Mouse (Mus musculus) A20 (cell line): ENCODE results near the gene Cd151.
"Not testable (repeated sequence)": the region's sequence is repeated elsewhere in the genome, so short reads cannot be mapped to it uniquely, and the experiment has no call there.

ENCODE experiments used
- DNase-seq: peaks from one replicate; pipeline ENCODE4 v3.0.0-alpha.2; 2011; ENCODE audit warnings: low read depth, low spot score

Cd151 gene

DNA sequence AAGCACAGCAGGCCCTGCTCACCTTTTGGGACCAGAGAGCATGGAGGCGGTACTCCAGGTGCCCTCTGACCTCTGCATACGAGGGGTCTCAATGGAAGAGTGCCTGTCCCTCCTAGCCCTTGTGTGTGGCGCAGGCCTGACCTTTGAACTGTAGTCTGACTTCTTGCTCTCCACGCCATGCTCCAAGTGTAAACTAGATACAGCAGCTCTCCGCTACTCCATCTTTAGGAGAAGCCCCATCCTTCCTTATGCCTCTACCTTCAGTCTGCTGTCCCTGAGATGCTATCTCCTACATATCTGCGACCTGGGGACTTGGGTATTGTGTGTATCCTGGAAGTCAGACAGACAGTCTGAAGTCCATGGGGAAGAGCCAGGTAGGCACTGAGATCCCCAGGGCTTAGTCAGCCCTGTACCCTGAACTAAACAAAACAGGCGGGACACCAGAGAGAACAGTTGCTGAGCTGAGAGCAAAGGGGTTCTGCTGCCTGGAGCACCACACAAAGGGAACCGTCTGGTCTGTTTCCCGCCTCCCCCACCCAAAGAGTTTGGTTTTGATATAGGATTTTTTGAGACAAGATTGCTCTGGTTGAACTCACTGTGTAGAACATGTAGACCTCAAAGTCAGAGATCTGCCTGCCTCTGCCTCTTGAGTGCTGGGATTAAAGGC lies 31.2 kb upstream of the Cd151 start:
- peak; percentile 28 for DNase-seq

DNA sequence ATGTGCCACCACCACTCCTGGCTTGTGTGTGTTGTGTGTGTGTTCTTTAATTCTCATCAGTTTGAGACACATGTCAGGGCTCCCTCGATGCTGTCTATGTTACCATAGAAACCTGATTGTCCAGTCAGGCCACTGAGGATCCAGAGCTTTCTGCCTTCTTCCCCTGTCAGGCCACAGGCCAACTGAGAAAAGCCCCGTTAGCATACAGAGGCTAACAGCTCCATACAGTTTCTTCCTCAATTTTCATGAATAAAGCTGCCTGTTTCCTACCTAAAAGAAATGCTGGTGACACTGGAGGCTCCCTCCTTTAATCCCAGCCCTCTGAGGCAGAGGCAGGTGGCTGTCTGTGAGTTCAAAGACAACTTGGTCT lies 30.7 kb upstream of the Cd151 start:
- peak; percentile 24 for DNase-seq

DNA sequence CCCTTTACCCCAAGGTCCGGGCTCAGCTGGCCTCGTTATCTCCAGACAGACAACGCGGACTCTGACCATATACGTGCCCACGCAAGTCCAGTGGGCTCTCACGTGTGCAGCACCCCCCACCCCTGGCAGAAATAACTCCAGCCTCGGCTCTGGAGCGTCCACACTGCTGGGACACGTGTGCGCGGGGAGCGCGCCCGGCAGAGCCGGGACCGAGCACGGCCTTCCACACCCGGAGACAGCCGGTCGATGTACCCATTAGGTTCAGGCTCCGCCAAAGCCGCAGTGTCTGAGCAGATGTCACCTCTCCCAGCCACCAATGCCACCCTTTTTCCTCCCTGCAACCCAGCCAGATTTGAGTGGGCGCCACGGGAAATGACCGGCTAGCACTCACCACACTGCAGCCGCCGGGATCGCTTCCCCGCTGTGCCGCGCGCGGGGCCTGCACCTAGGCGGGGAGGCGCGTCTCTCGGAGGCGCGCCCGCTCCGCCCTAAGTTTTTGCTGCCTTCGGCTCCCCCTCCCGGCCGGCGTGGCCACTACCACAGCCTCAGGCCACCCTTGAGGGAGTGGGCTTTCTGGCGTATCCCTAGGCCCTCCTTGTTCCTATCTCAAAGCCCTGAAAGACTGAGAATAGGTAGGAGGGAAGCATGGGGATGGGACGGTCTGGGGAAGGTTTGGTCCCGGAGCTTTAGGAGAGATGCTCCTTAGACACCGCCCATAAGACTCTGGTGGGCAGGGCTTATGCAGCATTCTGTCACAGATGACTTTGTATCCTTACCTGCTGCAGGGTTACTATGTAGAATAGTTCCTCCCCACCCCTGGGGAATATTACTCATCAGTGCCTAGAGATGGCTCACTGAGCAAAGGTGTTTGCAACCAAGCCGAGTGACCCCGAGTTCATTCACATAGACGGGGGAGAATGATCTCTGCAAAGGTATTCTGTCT lies 29.7 kb upstream of the Cd151 start, which contains the start of gene Slc25a22:
TSS of gene Slc25a22 (minus strand) at position 715 of the 943 bp plus-strand sequence.
- DNase-seq, result peak; percentile 91

DNA sequence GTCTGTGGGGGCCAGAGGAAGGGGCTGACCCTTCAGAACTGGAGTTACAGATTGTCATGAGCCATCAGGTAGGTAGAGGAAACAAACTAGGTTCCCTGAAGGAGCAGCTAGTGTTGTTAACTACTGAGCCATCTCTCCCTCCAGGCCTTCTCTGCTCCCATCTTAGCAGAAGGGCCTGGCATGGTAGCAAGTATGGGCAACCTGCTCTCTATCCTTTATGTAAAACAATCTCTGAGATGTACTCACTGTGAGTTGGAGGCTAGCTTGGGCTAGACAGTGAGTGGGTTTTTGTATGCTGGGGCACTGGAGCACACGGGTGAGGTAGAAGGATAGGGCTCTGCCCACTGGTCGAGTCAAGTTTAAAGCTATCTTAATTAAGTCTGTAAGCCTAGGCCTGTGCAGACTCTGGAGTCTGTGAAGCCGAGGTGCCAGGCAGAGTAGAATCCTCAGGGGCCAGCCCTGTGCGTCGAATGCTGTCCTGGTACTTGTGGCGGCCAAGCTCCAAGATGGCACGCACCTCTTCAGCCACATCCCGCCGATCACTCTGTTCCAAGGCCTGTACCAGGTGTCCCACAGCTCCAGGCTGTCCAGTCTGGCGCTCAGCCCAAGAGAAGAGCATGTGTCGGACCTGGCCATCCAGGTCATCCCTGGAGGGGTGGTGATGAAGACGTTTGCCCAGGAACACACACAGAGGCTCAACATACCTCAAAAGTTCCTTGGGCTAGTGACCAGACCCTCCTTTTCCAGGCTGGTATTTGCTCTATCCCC lies 28.8 kb upstream of the Cd151 start:
- no peak for DNase-seq

DNA sequence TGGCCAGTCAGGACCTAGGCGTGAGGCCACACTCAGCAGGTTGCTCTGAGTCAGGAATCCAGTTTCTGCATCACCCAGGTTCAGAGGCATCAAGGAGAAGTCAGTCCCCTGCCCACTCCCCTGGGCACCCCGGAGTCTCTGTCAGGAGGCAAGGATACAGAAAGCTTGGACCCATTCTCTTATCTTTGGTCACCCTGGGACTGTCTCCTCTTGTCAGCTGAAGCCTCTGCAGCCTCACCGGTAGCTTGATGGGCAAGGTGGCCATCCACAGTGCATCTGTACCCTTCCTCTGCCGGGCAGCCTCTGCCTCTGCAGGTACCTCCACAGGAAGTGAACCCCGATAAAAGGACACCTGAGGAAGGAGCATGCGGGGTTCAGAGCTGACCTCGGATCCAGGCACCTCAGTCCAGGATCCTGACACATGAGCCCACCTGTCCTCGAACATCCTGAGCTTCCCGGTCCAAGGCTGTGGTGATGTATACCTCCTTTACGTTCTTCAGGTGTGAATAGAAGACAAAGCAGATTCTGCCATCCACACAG lies 28.0 kb upstream of the Cd151 start:
- DNase-seq, result no peak

DNA sequence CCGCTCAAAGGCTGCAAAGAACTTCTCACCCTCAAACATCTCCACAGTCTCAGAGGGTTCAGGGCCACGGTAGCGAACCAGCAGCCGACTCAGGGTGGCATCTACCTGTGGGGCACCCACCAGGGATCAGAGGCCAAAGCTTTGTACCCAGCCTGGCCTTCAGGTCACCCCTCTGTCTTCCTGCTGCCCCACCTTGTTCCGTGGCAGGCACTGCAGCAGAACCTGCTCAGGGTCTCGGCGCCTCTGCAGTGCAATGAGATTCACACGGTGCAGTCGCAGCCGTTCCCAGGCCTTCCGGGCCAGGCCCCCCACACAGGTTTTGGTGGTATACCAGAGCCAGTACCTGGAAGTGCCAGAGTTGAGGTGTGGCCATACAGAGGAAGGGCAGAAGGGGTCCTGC lies 27.4 kb upstream of the Cd151 start:
- DNase-seq, result no peak

DNA sequence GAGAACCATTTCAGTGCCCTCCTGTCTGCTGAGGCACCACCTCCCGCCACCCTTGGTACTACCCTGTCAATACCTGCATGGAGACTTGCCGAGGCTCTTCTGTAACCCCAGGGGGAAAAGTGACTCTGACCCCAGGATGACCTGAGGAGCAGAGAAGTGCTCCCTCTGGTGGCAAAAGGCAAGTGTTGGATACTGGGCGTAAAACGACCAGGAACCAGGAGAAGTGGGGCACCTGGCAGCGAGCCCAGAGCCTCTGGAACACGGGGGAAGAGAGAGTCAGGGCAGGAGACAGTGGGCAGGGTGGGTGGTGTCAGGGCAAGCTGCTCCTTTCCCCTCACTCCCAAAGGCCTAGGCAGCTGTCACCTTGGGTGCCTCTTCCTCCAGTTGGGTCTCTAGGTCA lies 26.6 kb upstream of the Cd151 start:
- DNase-seq, result peak; percentile 66

DNA sequence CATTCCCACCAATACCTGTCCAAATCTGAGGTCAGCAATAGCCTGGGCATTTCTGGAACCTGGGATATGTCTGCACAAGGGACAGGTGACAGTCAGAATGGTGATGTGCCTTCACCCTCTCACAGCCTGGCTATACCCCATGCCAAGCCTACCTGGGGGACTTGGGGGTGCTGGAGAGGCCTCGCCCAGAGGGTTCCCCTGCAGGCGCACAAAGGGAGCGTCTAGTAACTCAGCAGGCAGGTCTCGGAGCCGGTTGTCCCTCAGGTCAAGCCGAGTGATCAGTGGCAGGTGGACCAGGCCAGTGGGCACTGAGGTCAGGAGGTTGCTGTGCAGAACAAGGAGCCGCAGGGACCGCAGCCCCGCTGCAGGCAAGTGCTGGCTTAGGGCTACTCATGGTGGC lies 25.7 kb upstream of the Cd151 start:
- no peak for DNase-seq

DNA sequence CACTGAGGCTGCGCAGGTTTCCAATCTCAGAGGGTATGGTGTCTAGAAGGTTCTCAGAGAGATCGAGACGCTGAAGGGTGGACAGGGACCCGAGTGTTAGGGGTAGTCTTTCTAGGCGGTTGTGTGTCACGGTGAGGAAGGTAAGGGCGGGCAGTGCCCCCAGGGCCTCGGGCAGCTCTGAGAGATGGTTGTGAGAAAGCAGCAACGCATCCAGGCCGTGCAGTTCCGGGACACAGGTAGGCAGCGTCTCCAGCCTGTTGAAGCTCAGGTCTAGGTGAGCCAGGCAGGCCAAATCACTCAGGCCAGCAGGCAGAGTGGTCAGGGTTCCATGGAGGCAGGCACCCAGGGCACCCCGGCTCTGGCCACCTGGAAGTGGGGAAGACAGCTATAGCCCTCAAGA lies 25.0 kb upstream of the Cd151 start:
- no peak for DNase-seq

DNA sequence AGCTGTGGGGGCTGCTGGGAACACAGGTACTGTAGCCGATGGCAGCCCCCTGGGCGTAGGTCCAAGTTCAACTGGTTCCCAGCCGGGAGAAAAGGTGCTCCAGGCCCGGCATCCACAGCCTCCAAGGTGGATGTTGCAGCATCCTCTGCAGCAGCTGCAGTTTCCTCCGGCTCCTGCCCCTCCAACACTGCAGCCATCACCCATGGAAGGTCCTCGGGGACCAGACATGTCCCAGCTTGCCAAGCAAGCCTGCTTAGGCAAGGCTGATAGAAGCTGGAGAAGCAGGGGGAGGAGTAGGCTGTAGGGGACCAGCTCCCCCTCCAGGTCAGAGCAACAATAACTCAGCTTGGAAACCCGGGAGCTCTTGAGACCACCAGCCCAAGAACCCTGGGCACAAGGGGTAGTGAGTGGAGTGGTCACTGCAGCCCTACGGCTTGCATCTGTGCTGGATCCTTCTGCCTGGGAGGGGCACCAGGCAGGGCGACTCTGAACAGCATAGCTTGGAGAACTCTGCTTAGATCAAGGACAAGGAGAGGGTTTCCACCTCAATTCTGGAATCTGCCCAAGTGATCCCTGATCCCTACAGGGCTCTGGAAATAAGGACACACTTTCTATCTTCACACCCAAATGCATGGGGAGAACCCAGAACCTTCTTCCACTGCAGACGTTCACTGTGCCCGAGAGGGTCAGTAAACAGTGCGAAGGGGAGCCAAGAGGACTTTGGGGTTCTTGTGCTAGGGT lies 23.9 kb upstream of the Cd151 start:
- peak; percentile 77 for DNase-seq

DNA sequence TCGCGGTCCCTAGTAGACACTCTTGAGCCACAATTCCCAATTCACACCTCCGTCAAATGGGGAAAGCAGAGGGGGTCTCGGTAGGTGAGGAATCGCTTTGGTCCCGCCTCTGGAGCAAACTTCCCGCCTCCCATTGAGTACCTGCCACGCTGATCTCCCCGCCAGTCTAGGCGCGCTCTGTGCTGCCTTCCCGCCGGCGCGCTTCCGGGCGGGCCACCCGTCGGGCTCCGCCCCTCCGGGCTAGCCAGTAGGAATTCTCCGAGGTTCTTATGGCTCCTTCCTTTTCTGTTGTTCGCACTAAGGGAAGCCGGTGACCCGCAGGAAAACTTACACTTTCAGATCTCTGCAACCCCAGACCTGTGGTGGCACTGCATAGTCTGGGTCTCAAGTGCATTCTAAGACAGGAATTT lies 23.4 kb upstream of the Cd151 start, which contains the start of gene Pidd1:
TSS of gene Pidd1 (minus strand) at position 198 of the 410 bp plus-strand sequence.
- DNase-seq, result peak; percentile 81

DNA sequence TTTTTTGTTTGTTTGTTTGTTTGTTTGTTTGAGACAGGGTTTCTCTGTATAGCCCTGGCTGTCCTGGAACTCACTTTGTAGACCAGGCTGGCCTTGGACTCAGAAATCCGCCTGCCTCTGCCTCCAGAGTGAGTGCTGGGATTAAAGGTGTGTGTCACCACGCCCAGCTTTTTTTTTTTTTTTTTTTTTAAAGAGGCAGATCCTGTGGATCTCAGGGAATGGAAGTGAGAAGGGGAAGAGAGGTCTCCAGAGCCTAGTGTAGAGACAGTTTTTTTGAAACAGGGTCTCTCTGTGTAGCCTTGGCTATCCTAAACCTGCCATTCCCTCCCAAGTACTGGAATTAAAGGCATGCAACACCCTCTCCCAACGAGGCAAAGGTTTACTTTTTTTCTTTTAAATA lies 20.8 kb upstream of the Cd151 start:
- not testable (repeated sequence) for DNase-seq

DNA sequence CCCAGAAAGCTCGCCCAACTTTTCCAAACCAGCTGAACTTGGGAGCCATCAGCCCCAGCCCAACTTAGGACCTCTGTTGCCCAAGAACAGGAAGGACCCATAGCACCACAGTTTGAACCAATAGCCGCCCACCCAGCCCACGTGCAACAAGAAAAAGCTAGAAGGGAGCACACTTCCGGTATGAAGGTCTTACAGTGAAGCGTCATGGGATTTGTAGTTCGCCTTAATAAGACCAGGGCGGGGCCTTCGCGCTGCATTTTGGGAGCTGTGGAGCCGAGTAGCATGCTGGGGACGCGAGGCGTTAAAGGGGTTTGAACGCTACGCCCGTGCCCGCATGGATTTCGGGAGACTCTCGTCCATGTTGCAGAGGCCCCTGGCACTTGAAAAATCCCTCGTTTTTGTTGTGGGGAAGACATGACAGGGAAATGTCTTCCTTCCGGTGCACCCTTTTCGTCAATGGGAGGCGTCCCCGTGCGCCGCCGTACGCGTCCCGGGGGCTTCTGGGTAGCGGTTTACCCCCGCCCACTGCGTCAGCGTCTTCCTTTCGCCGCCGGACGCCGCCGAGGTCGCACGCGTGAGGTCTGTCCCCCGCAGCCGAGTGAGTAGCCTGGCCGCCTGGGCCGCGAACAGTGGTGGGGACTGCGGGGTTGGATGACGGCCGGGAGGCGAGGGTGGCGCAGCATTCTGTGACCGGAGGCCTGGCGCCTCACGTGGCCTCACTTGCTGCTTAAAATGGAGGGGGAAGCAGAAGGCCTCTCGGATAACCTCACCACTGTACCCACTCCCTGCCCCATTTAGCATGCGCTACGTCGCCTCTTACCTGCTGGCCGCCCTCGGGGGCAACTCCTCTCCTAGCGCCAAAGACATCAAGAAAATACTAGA lies 19.8 kb upstream of the Cd151 start, which contains the start of gene Rplp2:
TSS of gene Rplp2 (plus strand) at position 261 of the 882 bp plus-strand sequence.
- DNase-seq, result peak; percentile 98

DNA sequence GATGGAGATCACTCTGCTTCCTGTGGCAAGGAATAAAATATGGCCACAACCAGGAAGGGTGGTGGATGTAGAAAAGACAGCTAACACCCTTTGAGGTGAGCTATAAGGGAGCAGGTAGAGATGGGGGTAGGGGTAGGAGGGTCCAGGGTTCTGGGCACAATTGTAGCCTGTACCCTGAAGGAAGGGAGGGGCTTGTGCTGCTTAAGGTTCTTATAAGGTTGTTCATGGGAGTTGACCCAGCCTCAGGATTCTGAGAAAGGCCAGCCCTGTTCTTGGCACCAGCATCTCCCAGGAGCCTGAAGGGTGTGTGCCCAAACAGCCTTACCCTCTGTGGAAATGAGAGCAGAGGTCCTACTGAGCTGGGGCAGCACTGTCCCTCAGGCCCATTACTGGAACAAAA lies 15.3 kb upstream of the Cd151 start:
- DNase-seq, result no peak

DNA sequence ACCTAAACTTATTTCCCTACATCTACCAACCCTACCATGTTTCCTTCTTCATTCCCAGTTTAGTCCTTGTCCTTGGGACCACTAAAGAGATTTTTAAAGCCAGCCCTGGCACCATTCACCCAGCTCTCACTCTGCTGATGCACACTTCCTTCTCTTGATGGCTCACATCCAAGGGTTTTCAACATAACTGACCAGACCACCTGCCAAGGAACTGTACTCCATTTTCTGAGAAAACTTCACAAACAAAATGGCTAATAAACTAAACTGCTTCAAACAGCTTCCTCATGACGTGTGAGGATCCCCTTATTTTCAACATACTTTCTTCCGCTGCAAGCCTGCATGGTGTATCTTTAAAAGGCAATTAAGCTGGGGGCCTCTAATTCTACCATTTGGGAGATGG lies 13.6 kb upstream of the Cd151 start:
- no peak for DNase-seq

DNA sequence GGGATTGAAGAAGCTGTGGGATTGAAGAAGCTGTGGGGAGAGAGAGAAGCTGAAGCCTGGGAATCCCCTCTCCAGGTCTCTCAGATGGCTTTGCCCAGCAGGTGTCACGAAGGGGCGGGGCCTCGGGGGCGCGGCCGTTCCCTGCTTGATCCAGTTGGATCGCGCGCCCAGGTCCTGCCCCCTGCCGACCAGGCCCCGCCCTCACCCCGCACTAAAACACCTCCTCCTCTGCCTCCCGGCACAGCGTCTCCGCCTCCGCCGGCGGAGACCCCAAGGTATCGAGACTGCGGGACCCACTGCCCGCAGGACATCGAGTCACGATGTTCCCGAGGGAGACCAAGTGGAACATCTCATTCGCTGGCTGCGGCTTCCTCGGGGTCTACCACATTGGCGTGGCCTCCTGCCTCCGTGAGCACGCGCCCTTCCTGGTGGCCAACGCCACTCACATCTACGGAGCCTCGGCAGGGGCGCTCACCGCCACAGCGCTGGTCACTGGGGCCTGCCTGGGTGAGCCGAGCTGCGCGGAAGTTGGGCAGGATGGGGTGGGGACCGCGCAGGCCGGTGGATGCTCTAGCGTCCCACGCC lies 12.1 kb upstream of the Cd151 start, which contains the start of gene Pnpla2:
TSS of gene Pnpla2 (plus strand) at position 232 of the 585 bp plus-strand sequence.
- peak; percentile 98 for DNase-seq

DNA sequence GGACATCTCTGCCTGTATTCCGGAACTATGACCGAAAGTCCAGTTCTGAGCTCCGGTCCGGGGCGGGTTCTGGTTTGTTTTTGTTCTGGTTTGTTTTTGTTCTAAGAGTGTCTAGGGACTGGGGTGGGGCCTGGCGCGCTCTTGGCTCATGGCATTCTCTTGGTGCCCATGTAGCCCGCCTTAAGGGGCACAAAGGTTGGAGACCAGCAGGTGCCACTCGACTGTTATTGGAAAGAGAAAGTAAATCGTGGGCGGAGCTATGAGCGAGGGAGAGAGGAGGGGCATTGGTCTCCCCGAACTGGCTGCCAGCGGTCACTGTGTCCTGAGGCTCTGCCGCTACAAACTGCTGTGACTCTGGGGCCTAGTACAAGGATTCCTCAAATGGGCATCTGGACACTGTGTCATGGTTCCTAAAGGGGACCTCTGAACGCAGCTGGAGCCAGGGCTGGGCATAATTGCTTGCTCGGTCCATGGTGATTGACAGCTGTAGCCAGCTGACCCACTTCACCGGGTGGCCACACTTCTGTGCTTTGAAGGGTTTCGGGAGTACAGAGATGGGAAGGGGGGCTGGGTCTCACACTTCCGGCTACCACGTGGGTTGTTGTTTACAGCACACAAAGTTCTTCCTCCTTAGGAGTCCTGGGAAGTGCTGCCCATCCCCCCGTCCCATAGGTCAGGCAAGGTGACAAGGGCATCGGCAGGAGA lies 11.4 kb upstream of the Cd151 start:
- peak; percentile 82 for DNase-seq

DNA sequence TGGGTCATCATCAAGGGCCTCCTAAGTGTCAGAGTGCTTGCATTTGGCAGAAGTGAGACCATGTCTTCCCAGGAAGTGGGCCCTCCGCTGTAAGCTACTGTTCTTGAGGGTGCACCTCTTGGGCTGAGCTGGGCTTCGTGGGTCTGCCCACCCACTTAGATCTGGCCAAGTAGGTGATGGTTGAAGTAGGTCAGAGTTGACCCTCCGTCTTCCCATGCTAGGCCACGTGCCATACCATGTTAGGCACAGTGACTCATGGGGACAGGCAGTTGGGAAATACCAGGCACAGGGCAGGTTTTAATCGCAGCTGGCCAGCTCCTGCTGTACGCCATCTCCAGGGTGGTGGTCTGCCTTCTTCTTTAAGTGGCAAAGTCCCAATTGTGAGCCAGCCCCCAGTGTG lies 10.5 kb upstream of the Cd151 start:
- DNase-seq, result no peak

DNA sequence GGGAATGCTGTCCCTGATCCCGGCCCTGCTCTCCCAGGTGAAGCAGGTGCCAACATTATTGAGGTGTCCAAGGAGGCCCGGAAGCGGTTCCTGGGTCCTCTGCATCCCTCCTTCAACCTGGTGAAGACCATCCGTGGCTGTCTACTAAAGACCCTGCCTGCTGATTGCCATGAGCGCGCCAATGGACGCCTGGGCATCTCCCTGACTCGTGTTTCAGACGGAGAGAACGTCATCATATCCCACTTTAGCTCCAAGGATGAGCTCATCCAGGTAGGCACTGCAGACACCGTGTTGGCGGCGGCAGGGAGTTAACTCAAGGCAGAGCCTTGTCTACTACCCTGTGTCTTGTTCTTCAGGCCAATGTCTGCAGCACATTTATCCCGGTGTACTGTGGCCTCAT lies 10.0 kb upstream of the Cd151 start:
- no peak for DNase-seq
